Mouse (Mus musculus) cerebellum, postnatal 4 days (tissue): ENCODE results near the gene Ano6.

Experiments
- DNase-seq, 2 experiments: peaks; one replicate each; pipeline ENCODE4 v3.0.0; 2022; ENCODE audit warnings: low spot score in 2 of 2, mixed read lengths in 1 of 2

The Ano6 gene

GRCm38 (mm10) chr15:95796062-95796461 is 5.4 kb downstream of the Ano6 start:
- no peak for DNase-seq

- no peak for DNase-seq
Observed at GRCm38 (mm10) chr15:95797144-95797983, 6.7 kb downstream of the Ano6 start.

GRCm38 (mm10) chr15:95798266-95798665 is 7.6 kb downstream of the Ano6 start:
- DNase-seq, result no peak

GRCm38 (mm10) chr15:95799632-95800031 is 9.0 kb downstream of the Ano6 start:
- no peak for DNase-seq

- no peak for DNase-seq
Observed at GRCm38 (mm10) chr15:95800051-95800450, 9.4 kb downstream of the Ano6 start.

GRCm38 (mm10) chr15:95801261-95801979 is 10.8 kb downstream of the Ano6 start:
- DNase-seq, result no peak

- no peak for DNase-seq
Observed at GRCm38 (mm10) chr15:95802140-95802539, 11.5 kb downstream of the Ano6 start.

GRCm38 (mm10) chr15:95802762-95803161 is 12.1 kb downstream of the Ano6 start:
- DNase-seq, result no peak

- no peak for DNase-seq
Observed at GRCm38 (mm10) chr15:95803484-95803883, 12.8 kb downstream of the Ano6 start.

- DNase-seq, result no peak
Observed at GRCm38 (mm10) chr15:95804255-95804654, 13.6 kb downstream of the Ano6 start.

- DNase-seq, result no peak
Observed at GRCm38 (mm10) chr15:95805022-95805471, 14.4 kb downstream of the Ano6 start.

- no peak for DNase-seq
Observed at GRCm38 (mm10) chr15:95807908-95808307, 17.3 kb downstream of the Ano6 start.

- no peak for DNase-seq
Observed at GRCm38 (mm10) chr15:95810357-95810761, 19.7 kb downstream of the Ano6 start.

- DNase-seq, result no peak
Observed at GRCm38 (mm10) chr15:95812821-95813571, 22.4 kb downstream of the Ano6 start.

GRCm38 (mm10) chr15:95817501-95817900 is 26.9 kb downstream of the Ano6 start:
- no peak for DNase-seq

GRCm38 (mm10) chr15:95819249-95820035 is 28.8 kb downstream of the Ano6 start:
- DNase-seq, result no peak

- no peak for DNase-seq
Observed at GRCm38 (mm10) chr15:95820142-95820541, 29.5 kb downstream of the Ano6 start.

GRCm38 (mm10) chr15:95820678-95821077 is 30.0 kb downstream of the Ano6 start:
- no peak for DNase-seq

- no peak for DNase-seq
Observed at GRCm38 (mm10) chr15:95822099-95822498, 31.5 kb downstream of the Ano6 start.

GRCm38 (mm10) chr15:95823383-95824306 is 33.0 kb downstream of the Ano6 start:
- no peak for DNase-seq
